Mouse (Mus musculus) kidney, postnatal 25 days (tissue): ENCODE measurements around the gene Pcmt1.

ENCODE experiments used
- DNase-seq, 2 experiments: peaks; one replicate each; pipeline ENCODE4 v3.0.0; 2021; ENCODE audit warnings: mixed read lengths in 2 of 2

Pcmt1 gene

DNA sequence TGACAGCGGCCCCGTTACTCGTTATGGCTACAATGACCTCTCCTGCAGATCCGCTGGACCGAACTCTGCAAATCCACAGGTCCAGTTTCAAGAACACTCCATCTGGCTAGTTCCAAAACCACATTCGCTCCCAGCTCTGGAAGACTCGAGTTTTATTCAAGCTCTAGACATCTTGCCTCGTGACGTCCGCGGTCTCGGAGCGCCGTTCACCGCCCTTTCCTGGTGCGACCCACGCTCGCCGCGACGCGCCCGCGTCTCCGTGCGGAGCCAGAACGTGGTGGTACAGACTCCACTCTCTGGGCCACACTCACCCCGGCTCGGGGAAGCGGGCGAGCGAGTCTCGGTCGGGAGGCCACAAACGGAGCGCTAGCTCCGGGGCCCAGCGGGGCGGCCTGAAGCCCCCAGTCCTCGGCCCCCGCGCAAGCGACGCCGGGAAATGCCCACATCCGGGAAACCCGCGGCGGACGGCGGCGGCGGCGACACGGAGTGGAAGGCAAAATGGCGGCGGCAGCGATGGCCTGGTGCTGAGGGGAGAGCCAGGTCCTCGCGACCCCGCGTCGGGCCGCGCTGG is at the start of gene Pcmt1, which contains the start of gene Lats1:
Gene Pcmt1 (minus strand): TSS at position 406 of the 571 bp plus-strand sequence.
Gene Lats1 (plus strand): TSS at position 484 of the 571 bp plus-strand sequence.
- DNase-seq = peak; percentile 87 to 93

DNA sequence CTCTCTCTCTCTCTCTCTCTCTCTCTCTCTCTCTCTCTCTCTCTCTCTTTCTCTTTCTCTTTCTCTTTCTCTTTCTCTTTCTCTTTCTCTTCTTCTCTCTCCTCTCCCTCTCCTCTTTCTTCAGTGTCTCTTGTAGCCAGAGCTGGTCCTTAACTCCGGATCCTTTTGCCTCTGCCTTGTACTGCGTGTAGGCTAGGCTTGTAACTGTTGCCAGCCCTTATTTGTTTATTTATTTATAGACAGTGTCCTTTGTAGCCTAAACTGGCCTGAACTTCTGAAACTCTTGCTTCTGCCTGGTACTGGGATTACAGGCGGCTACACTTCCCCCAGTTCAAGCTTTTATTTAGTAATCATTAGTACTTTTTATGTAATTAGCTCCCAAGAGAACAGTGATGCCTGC is 46.1 kb upstream of the Pcmt1 start:
- no peak for DNase-seq

DNA sequence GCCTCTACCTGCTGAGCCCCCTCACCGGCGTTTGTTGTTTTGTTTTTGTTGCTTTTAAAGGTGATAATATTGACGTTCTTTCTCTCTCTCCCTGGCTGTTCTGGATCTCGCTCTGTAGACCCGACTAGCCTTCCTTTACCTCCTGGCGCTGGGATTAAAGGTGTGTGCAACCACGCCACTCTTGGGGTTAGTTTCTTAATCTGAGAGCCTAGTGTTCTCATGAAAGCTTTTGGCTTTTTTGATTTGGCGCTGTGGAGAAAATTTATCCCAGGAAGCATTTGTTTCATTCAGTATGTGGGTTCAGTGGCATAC is 45.5 kb upstream of the Pcmt1 start:
- DNase-seq = no peak

DNA sequence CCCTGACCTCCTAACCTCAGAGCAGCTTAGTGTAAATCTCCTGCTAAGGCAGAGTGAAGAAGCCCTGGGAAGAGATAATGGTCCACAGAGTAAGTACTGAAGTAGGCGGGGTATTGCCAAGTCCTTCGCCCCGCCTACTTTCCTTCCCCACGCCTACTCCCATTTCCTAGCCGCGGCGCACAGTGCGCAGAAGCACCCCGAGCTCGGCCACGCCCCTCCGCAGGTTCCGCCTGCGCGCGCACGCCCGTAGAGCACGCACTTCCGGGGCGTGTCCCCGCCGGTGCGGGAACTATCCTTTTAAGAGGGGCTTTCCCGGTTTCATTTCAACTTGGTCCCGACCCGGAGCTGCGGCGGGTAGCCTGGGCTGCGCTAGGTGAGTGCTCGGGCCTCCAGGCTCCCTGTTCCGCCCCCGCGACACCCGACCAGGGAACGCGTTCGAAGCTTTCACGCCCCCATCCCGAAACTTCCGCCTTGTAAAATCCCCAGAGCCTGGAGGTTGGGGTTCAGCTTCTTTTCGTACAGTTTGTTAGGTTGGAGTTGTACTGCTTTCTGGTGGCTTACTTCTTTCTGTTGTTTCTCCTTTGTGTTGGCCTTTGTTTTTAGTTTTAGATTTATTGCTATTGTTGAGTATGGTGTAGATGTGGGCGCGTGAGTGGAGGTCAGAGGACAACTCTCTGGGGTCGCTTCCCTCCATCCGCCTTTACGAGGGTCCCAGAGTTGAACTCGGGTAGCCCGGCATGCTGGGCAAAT is 45.0 kb upstream of the Pcmt1 start, which contains the start of gene Katna1:
Gene Katna1 (plus strand): TSS at position 250 of the 750 bp plus-strand sequence.
- DNase-seq = peak; percentile 97

DNA sequence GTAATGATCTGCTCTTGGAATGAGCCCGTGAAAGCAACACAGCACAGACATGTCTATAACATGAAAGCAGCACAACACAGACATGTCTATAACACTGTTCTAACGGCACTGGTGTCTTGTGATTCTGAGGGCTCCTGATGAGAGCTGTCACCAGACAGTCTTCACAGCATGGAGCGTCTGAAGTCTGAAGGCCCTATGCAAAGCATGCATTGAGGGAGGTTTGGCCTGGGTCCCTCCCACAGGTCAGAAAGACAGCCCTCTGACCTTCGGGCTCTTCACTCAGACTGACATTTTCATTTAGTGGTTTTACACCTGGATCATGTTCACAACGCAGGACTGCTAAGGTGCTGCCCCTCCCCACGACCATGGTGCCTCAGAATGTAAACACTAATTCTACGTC is 34.1 kb upstream of the Pcmt1 start:
- DNase-seq = no peak

DNA sequence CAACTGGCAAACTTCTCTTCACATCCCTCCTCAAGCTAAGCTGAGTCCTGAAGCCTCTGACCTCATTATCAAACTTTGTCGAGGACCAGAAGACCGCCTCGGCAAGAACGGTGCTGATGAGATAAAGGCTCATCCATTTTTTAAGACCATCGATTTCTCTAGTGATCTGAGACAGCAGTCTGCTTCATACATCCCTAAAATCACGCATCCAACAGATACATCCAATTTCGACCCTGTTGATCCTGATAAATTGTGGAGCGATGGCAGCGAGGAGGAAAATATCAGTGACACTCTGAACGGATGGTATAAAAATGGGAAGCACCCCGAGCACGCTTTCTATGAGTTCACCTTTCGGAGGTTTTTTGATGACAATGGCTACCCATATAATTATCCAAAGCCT is 31.6 kb upstream of the Pcmt1 start:
- no peak for DNase-seq

DNA sequence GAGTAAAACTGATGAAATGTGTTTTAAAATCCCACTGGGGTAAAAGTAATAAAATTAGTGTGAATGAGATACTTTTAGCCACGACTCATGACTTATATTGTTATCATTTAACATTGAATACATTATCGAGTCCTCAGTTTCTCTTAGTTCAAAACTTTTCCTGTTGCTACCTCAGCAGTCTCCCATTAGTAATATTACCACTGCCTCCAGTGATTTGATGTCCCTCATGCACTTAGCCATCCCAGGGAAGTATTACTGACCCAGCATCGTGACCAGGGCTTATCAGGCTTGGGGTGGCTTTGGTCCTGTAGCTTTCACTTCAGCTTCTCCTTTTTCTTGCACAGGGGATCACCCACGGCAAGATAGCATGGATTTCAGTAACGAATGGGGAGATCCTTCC is 29.2 kb upstream of the Pcmt1 start:
- DNase-seq = no peak

DNA sequence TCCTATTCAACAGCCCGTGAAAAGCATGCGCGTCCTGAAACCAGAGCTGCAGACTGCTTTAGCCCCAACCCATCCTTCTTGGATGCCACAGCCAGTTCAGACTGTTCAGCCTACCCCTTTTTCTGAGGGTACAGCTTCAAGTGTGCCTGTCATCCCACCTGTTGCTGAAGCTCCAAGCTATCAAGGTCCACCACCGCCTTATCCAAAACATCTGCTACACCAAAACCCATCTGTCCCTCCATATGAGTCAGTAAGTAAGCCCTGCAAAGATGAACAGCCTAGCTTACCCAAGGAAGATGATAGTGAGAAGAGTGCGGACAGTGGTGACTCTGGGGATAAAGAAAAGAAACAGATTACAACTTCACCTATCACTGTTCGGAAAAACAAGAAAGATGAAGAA is 21.6 kb upstream of the Pcmt1 start:
- DNase-seq = no peak

DNA sequence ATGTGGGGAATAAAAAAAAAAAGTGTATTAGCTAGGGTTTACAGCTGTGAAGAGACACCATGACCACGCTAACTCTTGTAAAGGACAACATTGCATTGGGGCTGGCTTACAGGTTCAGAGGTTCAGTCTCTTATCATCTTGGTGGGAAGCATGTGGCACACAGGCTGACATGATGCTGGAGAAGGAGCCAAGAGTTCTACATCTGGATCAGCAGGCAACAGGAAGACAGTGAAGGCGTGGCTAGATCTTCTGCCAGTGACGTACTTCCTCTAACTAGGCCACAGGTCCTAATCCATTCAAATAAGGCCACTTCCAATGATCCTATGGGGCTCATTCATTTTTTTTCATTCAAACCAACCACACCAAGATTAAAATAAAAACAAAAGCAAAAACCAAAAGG is 19.2 kb upstream of the Pcmt1 start:
- DNase-seq = no peak

DNA sequence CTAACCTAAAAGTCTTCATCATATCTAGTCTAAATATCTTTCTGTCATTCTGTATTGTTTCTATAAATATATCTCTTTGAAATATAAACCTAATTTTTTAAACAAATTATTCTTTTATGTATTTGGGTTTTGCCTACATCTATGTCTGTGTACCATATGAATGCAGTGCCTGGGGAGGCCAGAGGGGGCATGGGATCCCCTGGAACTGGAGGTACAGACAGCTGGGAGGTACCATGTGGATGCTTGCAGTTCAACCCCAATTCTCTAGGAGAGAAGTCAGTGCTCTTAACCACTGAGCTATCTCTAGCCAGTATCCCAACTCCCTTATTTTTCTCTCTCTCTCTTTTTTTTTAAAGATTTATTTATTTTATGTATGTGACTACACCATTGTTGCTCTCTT is 14.3 kb upstream of the Pcmt1 start:
- DNase-seq = no peak

DNA sequence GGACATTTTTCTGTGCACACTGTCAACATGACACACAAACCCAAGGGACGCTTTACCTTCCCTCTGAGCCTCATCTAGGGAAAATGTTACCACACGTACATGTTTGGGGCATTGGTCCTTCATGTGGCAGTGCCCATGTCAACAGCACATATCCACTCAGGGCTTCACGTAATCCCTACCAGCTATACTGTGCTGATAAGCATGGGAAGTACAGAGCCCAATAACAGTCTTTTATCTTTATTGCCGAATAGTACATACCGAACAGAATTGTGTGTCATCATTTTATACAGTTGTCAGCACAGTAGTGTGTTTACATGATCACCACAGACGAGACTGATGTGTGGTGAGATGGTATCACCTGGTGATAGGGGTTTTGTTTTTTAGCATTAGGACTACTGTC is 6.0 kb upstream of the Pcmt1 start:
- DNase-seq = no peak

DNA sequence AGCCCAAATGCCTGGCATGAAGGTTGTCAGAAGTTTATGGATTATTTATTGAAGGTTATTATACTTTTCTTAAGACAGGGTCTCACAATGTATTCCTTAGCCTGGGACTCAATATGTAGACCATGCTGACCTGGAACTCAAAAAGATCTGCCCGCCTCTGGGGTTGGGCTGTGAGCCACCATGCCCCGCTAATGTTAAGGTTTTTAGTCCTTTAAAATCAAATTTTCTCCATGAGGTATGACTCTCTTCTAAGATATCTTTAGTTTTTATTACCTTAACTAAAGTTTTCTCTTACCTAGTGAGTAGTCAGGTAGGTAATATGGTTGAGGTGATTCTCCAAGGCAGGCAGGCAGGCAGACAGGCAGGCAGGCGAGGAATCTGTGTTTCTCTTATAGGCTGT is 1.3 kb upstream of the Pcmt1 start:
- no peak for DNase-seq

DNA sequence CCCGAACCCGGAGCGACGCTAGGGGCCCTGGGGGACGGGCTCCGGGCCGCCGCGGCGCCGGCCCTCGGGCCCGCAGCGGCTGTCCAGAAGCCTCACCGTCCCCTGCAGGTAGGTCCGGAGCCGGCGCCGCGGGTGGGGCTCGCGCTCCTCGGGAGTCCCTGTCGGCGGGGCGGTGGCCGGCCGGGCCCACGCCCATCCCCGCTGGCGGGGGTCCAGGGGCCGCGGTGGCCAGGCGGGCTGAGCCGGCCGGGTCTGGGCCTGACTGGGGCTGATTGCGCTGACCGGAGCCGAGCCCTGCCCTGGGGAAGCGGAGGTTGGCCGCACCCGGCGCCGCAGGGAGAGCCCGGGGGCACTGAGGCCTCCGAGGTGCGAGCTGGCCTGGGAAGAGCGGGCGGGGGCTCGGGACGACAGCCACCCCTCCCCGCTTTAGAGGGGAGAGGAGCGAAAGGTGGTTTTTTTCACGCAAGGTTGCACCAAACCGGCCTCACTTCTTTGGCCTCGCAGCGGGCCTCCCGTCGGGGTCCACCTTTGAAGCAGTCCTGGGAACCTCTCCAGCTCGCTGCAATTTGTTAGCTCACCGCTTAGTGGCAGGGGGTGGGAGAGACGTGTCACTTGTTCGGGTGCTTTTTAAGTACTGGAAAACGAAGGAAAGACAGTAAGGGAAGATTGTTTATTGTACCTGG is 548 bp upstream of the Pcmt1 start:
- peak; percentile 69 to 89 for DNase-seq

DNA sequence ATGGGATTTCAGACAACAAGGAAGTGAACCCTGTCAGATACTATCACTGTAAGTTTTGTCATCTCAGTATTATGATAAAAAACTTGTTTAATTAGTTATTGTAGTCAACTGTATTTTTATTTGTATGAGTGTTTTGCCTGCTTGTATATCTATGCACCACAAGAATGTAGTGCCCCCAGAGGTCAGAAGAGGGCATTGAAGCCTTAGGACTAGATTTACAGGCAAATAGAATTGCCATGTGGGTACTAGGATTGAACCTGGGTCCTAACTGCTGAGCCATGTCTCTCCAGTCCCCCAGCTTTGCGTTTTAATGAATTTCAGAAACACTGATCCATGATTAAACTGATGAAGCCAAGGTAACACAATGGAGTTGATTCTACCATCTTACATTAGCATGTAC is 7.3 kb downstream of the Pcmt1 start:
- DNase-seq = peak in 1 of 2 experiments; percentile 45

DNA sequence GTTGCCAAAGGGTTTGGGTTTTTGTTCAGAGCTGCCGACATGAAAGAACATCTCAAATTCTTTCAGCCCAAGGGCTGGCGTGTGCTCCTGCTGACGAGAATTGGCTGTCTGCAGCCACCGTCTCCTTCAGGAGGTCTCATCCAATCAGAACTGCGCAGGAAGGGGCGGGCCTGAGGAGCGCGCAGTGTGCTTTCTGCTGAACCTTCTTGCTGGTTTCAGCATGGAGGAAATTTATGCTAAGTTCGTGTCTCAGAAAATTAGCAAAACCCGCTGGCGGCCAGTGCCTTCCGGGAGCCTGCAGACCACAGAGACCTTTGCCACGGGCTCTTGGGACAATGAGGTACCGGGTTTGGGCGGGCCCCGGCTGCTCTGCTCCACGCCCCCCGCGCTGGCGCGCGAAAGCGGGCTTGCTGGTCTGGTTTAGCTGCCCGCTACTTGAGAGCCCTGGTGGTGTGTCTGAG is 13.6 kb downstream of the Pcmt1 start, which contains the start of gene Nup43:
Gene Nup43 (plus strand): TSS at position 162 of the 461 bp plus-strand sequence.
- peak; percentile 95 to 96 for DNase-seq

DNA sequence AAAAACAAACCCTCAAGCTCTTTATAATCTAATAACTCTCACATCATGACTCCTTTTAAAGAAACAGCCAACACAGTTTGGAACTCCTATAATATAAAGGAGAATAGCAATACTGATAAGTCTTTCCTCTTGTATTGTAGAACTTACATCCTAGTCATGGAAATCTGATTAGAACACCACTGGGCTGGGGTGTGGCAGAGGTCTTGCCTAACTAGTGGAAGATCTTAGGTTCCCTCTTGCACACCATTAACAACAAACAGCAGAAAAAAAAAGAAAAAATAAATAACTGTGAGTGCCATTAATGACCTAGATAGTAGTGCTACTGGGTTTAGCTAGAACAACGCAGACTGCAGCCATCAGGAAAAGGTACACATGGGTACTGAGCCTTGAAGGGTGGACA is 16.0 kb downstream of the Pcmt1 start:
- no peak for DNase-seq

DNA sequence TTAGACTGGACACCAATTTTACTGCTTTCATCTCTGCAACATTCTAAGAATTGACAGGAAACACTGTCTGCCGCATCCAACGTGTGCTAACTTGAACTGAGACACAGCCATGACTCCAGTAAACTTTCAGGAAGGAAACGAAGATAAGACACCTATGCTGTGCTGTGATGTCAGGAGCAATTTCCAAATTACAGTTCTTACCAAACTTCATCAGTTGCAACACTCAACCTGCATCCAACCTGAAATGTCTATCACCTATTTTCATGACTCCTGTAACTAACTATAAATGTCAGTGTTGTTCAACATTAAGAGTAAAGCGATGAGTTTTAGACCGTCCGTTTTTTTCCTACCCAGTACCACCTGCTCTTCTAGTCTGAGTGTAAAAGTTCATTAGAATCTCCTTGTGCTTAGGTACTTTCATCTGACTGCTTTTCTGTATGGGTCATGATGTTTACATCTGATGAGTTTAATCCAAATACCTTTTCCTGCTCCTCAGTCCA is 16.9 kb downstream of the Pcmt1 start:
- DNase-seq = no peak

DNA sequence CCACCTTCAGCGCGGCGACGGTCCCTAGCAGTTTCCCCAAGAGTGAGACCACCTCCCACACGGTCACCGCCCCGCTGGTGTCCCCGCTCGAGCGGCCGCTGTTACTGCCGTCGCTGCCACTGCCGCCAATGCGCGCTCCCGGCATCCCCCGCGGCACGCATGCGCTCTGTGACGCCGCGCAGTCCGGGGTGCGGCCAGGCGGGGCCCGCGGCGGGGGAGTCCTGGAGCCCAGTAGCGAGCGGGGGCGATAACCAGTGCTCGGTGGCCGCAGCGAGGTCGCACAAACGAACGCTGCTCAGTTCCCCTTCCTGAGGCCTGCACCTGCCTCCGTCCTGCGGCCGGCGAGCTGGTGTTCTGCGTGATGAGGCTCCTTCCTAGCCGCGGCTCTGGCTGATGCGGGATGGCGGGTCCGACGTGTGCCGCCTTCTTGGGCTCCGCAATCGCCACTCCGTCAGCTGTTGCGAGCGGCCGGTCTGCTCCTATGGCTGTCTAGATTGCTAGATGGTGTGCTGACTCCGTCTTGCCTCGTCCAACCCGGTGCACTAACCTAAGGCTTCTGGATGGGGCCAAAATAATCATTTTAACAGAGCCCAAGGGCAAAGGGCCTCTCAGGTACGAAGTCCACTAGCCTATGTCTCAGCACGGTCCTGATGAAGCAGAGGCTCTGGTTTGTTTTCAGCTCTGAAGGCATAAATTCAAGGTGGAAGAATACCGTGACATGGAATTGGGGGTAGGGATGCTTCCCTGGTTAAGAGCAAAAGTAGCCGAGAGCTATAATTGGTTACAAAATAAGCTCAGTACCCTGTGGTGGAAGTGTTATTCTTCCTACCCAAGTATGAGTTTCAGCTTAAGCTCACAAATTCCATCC is 17.5 kb downstream of the Pcmt1 start:
- peak; percentile 87 to 96 for DNase-seq

DNA sequence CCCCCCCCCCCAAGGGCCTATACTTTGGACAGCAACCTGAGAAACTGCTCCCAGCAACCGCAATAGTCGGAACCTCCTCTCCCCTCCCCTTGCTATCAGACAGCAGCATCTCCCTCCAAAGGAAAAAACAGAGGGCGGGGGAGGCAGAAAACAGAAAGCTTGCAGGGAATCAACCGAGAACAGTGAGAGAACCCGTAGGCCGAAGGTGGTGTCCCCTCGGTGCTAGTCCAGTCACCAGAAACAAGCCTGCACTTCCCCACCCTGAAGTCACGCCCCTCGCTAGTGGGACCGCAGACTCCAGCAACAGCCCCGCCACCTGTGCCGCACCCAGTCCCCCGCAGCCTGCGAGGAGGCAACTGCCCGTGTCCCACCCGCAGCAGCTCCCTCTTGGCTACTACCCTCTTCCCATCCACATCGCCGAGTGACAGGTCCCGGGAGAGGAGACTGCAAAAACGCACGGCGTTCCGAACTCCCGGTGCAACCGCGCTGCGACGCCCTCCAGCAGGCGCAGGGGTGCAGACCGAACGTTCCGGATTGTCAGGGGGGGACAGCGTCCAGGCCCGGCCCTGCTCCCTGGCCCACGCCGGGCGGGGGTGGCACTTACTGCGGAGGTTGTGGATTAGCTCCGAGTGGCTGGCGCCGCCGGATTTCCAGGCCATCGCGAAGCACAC is 18.3 kb downstream of the Pcmt1 start:
- no peak for DNase-seq

DNA sequence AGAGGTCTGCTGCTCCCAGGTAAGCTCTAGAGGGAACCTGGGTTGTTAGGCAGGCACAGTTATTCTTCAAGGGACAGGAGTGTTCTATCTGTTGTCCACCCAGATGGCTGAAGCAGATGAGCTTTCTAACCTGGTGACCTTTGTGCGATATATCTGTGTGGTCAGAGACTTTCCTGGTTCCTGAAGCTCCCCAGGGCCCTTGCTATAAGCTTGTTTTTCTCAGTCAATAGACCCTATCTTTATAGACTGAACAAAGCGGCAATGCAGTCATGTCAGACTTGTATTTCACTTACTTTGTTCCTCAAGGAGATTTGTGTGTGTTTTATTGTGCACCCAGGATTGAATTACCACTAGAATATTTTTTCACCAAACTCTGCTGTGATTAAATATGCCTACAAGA is 29.9 kb downstream of the Pcmt1 start:
- no peak for DNase-seq

DNA sequence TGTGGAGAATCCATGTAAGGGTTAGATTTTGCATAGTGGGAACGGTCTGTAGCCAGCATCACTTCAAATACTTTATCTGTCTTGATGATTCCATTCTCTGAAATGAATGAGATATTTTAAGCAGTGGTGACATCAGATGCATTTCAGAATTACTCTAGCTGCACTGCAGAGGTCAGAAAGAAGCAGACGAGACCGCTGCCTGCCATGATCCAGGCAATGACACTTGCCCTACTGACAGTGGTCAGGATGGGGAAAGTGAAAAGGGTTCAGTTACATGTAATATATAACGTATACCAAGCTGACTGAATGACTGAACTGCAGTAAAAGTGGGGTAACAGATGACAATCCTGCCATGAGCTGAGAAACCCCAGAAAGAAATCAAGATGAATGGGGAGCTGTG is 31.9 kb downstream of the Pcmt1 start:
- DNase-seq = no peak

DNA sequence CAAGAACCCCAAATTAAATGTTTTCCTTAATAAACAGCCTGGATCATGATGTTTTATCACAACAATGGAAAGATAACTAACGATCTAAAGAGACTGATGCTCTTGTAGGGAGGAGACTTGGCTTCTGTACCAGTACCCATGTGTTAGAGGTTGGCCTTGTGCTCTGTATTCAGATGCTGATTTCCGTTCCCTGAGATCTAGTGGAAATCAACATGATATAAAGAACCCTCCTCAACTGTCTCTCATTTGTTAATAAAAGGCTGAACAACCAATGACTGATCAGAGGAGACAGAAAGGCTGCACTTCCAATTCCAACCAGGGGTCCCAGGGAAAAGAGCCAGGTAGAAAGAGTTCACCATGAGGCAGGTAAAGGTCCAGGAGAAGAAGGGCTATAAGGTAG is 35.0 kb downstream of the Pcmt1 start:
- DNase-seq = no peak
